Mouse (Mus musculus) lung, postnatal 14 days (tissue): ENCODE measurements around the gene Bag5.
"Not testable (repeated sequence)": the region's sequence is repeated elsewhere in the genome, so short reads cannot be mapped to it uniquely, and the experiment has no call there.

Source experiments
- DNase-seq: peaks from one replicate; pipeline ENCODE4 v3.0.0; 2021

Bag5 gene

GRCm38 (mm10) chr12:111672581-111672980 is 40.5 kb downstream of the Bag5 start:
- DNase-seq = no peak

- peak; percentile 75 for DNase-seq
These were observed 40.9 kb downstream of the Bag5 start, which contains the start of gene Ckb for GRCm38 (mm10) chr12:111672176-111672575. Gene Ckb, minus strand, starts transcription at chr12:111672338.

GRCm38 (mm10) chr12:111671431-111671902 is 41.6 kb downstream of the Bag5 start:
- DNase-seq = peak; percentile 73

GRCm38 (mm10) chr12:111670976-111671375 is 42.1 kb downstream of the Bag5 start:
- DNase-seq = no peak

GRCm38 (mm10) chr12:111670371-111670971 is 42.6 kb downstream of the Bag5 start:
- DNase-seq = no peak

GRCm38 (mm10) chr12:111669961-111670360 is 43.1 kb downstream of the Bag5 start:
- DNase-seq = no peak

GRCm38 (mm10) chr12:111669000-111669788 is 43.9 kb downstream of the Bag5 start:
- peak; percentile 30 for DNase-seq

GRCm38 (mm10) chr12:111668457-111668912 is 44.6 kb downstream of the Bag5 start:
- DNase-seq = peak; percentile 99

GRCm38 (mm10) chr12:111667421-111667820 is 45.6 kb downstream of the Bag5 start:
- no peak for DNase-seq

- DNase-seq = no peak
These were observed 46.7 kb downstream of the Bag5 start for GRCm38 (mm10) chr12:111666380-111666779.

GRCm38 (mm10) chr12:111665041-111665880 is 47.8 kb downstream of the Bag5 start:
- no peak for DNase-seq

GRCm38 (mm10) chr12:111664144-111664634 is 48.9 kb downstream of the Bag5 start:
- DNase-seq = peak; percentile 48

- no peak for DNase-seq
These were observed 49.6 kb downstream of the Bag5 start for GRCm38 (mm10) chr12:111663228-111664143.

GRCm38 (mm10) chr12:111661554-111661953 is 51.5 kb downstream of the Bag5 start:
- not testable (repeated sequence) for DNase-seq

GRCm38 (mm10) chr12:111660628-111661027 is 52.4 kb downstream of the Bag5 start:
- no peak for DNase-seq
